Mouse (Mus musculus): ENCODE data around the gene Cd47.

Gene Cd47

GRCm38 (mm10) chr16:49951925-49952523 is 151.7 kb downstream of the Cd47 start:
- no peak for DNase-seq

- DNase-seq = no peak
Measured at GRCm38 (mm10) chr16:49953817-49954216, 153.5 kb downstream of the Cd47 start.

- DNase-seq = no peak
Measured at GRCm38 (mm10) chr16:49954909-49955308, 154.6 kb downstream of the Cd47 start.

GRCm38 (mm10) chr16:49955325-49955724 is 155.0 kb downstream of the Cd47 start:
- no peak for DNase-seq

- DNase-seq = no peak
Measured at GRCm38 (mm10) chr16:49955952-49956351, 155.6 kb downstream of the Cd47 start.

- no peak for DNase-seq
Measured at GRCm38 (mm10) chr16:49956531-49957302, 156.4 kb downstream of the Cd47 start.

- DNase-seq = no peak
Measured at GRCm38 (mm10) chr16:49958900-49959436, 158.6 kb downstream of the Cd47 start.

- DNase-seq = no peak
Measured at GRCm38 (mm10) chr16:49962305-49962704, 162.0 kb downstream of the Cd47 start.

- no peak for DNase-seq
Measured at GRCm38 (mm10) chr16:49964321-49964986, 164.1 kb downstream of the Cd47 start.
